ENCODE assay signal across 9 mouse cellular contexts in the genomic region with DNA sequence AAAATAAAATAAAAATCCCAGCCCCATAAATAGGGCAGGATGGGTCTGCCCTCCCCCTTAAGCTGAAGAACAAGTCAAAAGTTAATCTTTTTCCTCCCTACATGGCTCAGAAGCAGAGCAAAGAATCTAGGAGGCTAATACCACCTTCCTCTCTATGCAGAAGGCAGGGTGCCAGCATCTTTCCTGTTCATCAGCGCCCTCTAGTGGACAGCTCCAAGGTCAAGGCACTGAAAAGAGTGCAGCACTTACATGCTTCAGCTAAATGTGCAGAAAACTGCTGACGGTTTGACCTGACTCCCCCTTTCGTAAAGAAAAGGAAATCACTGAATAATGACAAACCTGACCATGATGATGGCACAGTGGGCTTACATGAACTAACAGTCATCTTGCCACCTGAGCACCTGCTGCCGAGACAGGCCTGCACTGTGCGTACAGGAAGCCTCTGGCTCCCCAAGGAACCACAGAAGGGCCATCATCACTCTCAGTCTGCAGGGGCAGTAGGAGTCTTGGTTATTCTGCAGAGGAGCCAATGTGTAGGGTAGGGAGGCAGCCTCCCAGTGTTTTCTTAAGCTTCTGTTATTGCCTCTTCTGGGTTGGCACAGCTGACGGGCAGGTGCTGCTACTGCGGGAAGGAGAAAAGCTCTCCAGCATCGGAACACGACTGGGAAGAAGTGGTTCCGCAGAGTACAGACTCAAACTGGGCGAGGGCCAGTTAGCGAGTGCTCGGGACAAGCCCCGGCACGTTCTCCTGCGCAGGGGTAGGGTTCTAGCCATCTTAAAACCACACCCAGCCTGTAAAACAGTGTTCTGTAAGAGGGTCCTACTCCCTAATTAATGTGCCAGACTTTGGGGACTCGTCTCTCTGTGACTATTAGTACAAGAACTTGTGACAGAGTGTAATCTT.
DNase-seq lines count a peak whose midpoint lies in the region; ATAC-seq lines count a peak whose summit lies in the region.
"Had no signal": no experiment of that assay in that cellular context is flagged by ENCODE, and none has a peak within 500 bp of the region (broad histone marks: within the 10 kb centered on the region; RNA-seq: fewer than 3 reads in every experiment).

No protein-coding gene starts in this region.

- DNase-seq in MEL-GATA-1-ER (ENCODE audit: extremely low read depth, low read depth) = peak; percentile 75
- peak; percentile 58 for DNase-seq in cerebellum, adult 11-12 months
- peak; percentile 88 for DNase-seq in hindbrain, embryonic 11.5 days (ENCODE audit: low spot score)
- peak; percentile 66 to 84 for DNase-seq in layer of hippocampus, adult 8-10 months (ENCODE audit: low spot score in 2 of 2)
- peak; percentile 63 for DNase-seq in ovary, postnatal 10 days (ENCODE audit: low spot score)
- peak; percentile 84 for DNase-seq in thymus, postnatal 0 days (ENCODE audit: low spot score)

- ATAC-seq in forebrain, embryonic 16.5 days = peak; percentile 72
- peak; percentile 77 for ATAC-seq in hindbrain, embryonic 11.5 days (ENCODE audit: low FRiP score)
- peak; percentile 66 for ATAC-seq in lung, embryonic 15.5 days (ENCODE audit: borderline replicate concordance, extremely low read depth, low FRiP score, low TSS enrichment)

- H3K36me3 ChIP-seq in forebrain, embryonic 16.5 days (ENCODE audit: control insufficient read depth, insufficient read depth) = peaks cover 9% of the 10 kb centered on the region; the same call in 1 of the 2 replicates
- H3K36me3 ChIP-seq in hindbrain, embryonic 11.5 days (ENCODE audit: control insufficient read depth, insufficient read depth, low read length) = 0 out of 2 replicates have a peak, but pooled peaks cover 4% of the 10 kb centered on the region
- peaks cover 24% of the 10 kb centered on the region for H3K36me3 ChIP-seq in lung, embryonic 15.5 days

- 0 out of 2 replicates have a peak overlapping the region, but pooled peaks have one; percentile 26 for H3K27ac ChIP-seq in forebrain, embryonic 16.5 days (ENCODE audit: low read length)
- H3K27ac ChIP-seq in hindbrain, embryonic 11.5 days (ENCODE audit: low read depth, low read length) = no peak overlapping the region
- H3K27ac ChIP-seq in lung, embryonic 15.5 days = no peak overlapping the region
- H3K27ac ChIP-seq: macrophage had no signal

- H3K9me3 ChIP-seq in forebrain, embryonic 16.5 days (ENCODE audit: control insufficient read depth, low read length) = no peaks in the 10 kb centered on the region
- no peaks in the 10 kb centered on the region for H3K9me3 ChIP-seq in hindbrain, embryonic 11.5 days (ENCODE audit: control insufficient read depth, low read length)
- H3K9me3 ChIP-seq in lung, embryonic 15.5 days = no peaks in the 10 kb centered on the region

- H3K9ac ChIP-seq in forebrain, embryonic 16.5 days (replicated peaks; ENCODE audit: low read depth, low read length) = no peak overlapping the region
- H3K9ac ChIP-seq in hindbrain, embryonic 11.5 days (ENCODE audit: low read depth, low read length) = no peak overlapping the region
- H3K9ac ChIP-seq in lung, embryonic 15.5 days = no peak overlapping the region

- no peaks in the 10 kb centered on the region for H3K27me3 ChIP-seq in forebrain, embryonic 16.5 days (replicated peaks; ENCODE audit: control insufficient read depth, insufficient read depth, low read length)
- no peaks in the 10 kb centered on the region for H3K27me3 ChIP-seq in hindbrain, embryonic 11.5 days (ENCODE audit: control insufficient read depth, insufficient read depth, low read length)
- no peaks in the 10 kb centered on the region for H3K27me3 ChIP-seq in lung, embryonic 15.5 days

- 71% methylated on average over 17 of the region's 17 CpGs for WGBS in forebrain, embryonic 16.5 days
- 76% methylated on average over 17 of the region's 17 CpGs for WGBS in hindbrain, embryonic 11.5 days
- WGBS in lung, embryonic 15.5 days = 67% methylated on average over 17 of the region's 17 CpGs

- H3K4me2 ChIP-seq in forebrain, embryonic 16.5 days (ENCODE audit: low read length) = no peak overlapping the region
- no peak overlapping the region for H3K4me2 ChIP-seq in hindbrain, embryonic 11.5 days (replicated peaks; ENCODE audit: low read depth, low read length)
- H3K4me2 ChIP-seq in lung, embryonic 15.5 days = no peak overlapping the region

- H3K4me1 ChIP-seq in forebrain, embryonic 16.5 days (replicated peaks; ENCODE audit: control insufficient read depth, insufficient read depth, low read length) = no peaks in the 10 kb centered on the region
- no peaks in the 10 kb centered on the region for H3K4me1 ChIP-seq in hindbrain, embryonic 11.5 days (replicated peaks; ENCODE audit: control insufficient read depth, insufficient read depth, low read length)
- H3K4me1 ChIP-seq in lung, embryonic 15.5 days = no peaks in the 10 kb centered on the region

- H3K4me3 ChIP-seq in forebrain, embryonic 16.5 days (replicated peaks; ENCODE audit: low read length) = no peak overlapping the region
- H3K4me3 ChIP-seq in hindbrain, embryonic 11.5 days (ENCODE audit: low read depth, low read length) = no peak overlapping the region
- no peak overlapping the region for H3K4me3 ChIP-seq in lung, embryonic 15.5 days
